Comparison of ENCODE assay signal across 12 mouse cellular contexts in genomic region chr8:3216541-3217092, GRCm38 (mm10).
A peak's percentile ranks its signal among the peaks of the same experiment; 100 is the strongest.
DNase-seq lines count a peak whose midpoint lies in the region; ATAC-seq and TF ChIP-seq lines count a peak whose summit lies in the region.
"Had no signal": no experiment of that assay in that cellular context is flagged by ENCODE, and none has a peak within 500 bp of the region (broad histone marks: within the 10 kb centered on the region; RNA-seq: fewer than 3 reads in every experiment).

No protein-coding gene starts in this region.

- H3K9ac ChIP-seq in heart, embryonic 11.5 days (ENCODE audit: low read depth, low read length) = no peak overlapping the region
- H3K9ac ChIP-seq: limb, embryonic 13.5 days had no signal

- TF ChIP-seq CTCF in left cerebral cortex, adult 2 months (IDR thresholded peaks at IDR 0.05) = no peak

- H3K4me2 ChIP-seq in heart, embryonic 11.5 days = no peak overlapping the region
- H3K4me2 ChIP-seq: limb, embryonic 13.5 days had no signal

- peaks cover 21% of the 10 kb centered on the region for H3K4me1 ChIP-seq in heart, embryonic 11.5 days (ENCODE audit: control insufficient read depth, insufficient read depth, low read length)

- no peaks in the 10 kb centered on the region for H3K27me3 ChIP-seq in heart, embryonic 11.5 days (ENCODE audit: control insufficient read depth, insufficient read depth, low read length)
- H3K27me3 ChIP-seq: limb, embryonic 13.5 days had no signal

- 59% methylated on average over 4 of the region's 4 CpGs for WGBS in heart, embryonic 11.5 days (ENCODE audit: insufficient replicate concordance)

- ATAC-seq in heart, embryonic 11.5 days (replicated peaks; ENCODE audit: insufficient number of reproducible peaks, low FRiP score, low TSS enrichment) = no peak

- 0 out of 2 replicates have a peak, but pooled peaks cover 2% of the 10 kb centered on the region for H3K36me3 ChIP-seq in heart, embryonic 11.5 days (ENCODE audit: control insufficient read depth, insufficient read depth, low read length)

- H3K27ac ChIP-seq in heart, embryonic 11.5 days (ENCODE audit: low read depth, low read length) = peak overlapping the region; percentile 46; the same call in 1 of the 2 replicates
- H3K27ac ChIP-seq in left cerebral cortex, adult 2 months = no peak overlapping the region
- H3K27ac ChIP-seq: limb, embryonic 13.5 days had no signal

- DNase-seq in adrenal gland, adult (ENCODE audit: inconsistent age in 2 of 2, low spot score in 1 of 2) = peak; percentile 57 to 84
- no peak for DNase-seq in adrenal gland, adult 8-10 months
- no peak for DNase-seq in heart, adult 18-20 months
- DNase-seq in left cerebral cortex, postnatal 4 days = peak; percentile 22
- no peak for DNase-seq in left cerebral cortex, adult 2 months (ENCODE audit: extremely low spot score in 1 of 2, low spot score in 2 of 2)
- DNase-seq in adrenal gland, postnatal 14 days = peak; percentile 63
- no peak for DNase-seq in retina, embryonic 14.5 days (ENCODE audit: low spot score)
- DNase-seq: kidney, postnatal 10 days; lung, postnatal 10 days; thymus, adult 18-20 months had no signal

- H3K4me3 ChIP-seq in heart, embryonic 11.5 days (ENCODE audit: low read depth, low read length) = no peak overlapping the region
- no peak overlapping the region for H3K4me3 ChIP-seq in left cerebral cortex, adult 2 months
- H3K4me3 ChIP-seq: limb, embryonic 13.5 days had no signal

- no peaks in the 10 kb centered on the region for H3K9me3 ChIP-seq in heart, embryonic 11.5 days (replicated peaks; ENCODE audit: control insufficient read depth, low read length)
- H3K9me3 ChIP-seq: limb, embryonic 13.5 days had no signal

- intact Hi-C loops in left cerebral cortex, postnatal 4 days (cut with DNase I) = no loop called here
- intact Hi-C loops in left cerebral cortex, adult 2 months (cut with DNase I) = no loop called here

Comparison
In these comparisons a context has a peak if more than half of its experiments do, and no peak if none do; other contexts are left out.
1. DNase-seq: peak in adrenal gland, adult (2 of 2), left cerebral cortex, postnatal 4 days (single experiment) and adrenal gland, postnatal 14 days (single experiment); none in adrenal gland, adult 8-10 months (single experiment), heart, adult 18-20 months (0 of 2), left cerebral cortex, adult 2 months (0 of 2) and retina, embryonic 14.5 days (single experiment).